Mouse (Mus musculus): Measurements from ENCODE around the gene Caln1. TPM values are rescaled to one million over a fixed set of nuclear protein-coding genes. Genes with fewer than 3 reads are reported as not detected.

Gene Caln1
- total RNA-seq, 1 experiment, result not detected

DNA sequence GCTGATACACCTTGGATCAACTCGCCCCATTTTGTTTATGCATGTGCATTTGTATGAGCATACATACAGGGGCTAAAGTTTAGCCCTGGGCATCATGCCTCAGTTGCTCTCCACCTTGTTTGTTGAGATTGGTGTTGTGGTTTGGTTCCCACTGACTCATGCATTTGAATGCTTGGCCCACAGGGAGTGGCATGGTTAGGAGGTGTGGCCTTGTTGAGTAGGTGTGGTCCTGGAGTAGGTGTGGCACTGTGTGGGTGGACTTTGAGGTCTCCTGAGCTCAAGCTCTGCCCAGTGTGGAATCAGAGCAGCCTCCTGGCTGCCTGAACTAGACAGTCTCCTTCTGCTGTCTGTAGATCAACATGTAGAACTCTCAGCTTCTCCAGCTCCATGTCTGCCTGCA lies 343.0 kb downstream of the Caln1 start:
- Histone ChIP-seq H3K4me3 (ENCODE audit: insufficient read depth in 1 of 2, low read depth in 1 of 2, low read length in 2 of 2, poor library complexity in 1 of 2, severe bottlenecking in 1 of 2) (no peak overlapping the region), H3K4me1 (ENCODE audit: control insufficient read depth in 2 of 2, insufficient read depth in 2 of 2, low read length in 2 of 2, poor library complexity in 1 of 2) (peaks cover 0 to 3% of the 10 kb centered on the region in 2 experiments; a peak in 1 of 4 replicates), H3K36me3 (ENCODE audit: control insufficient read depth, insufficient read depth, low read length, poor library complexity, severe bottlenecking) (no peaks in the 10 kb centered on the region), H3K27ac (ENCODE audit: insufficient read depth, low read depth, low read length, poor library complexity, severe bottlenecking) (no peak overlapping the region), H3K9ac (ENCODE audit: insufficient read depth, low read depth, low read length, poor library complexity, severe bottlenecking) (no peak overlapping the region), H3K9me3 (ENCODE audit: control insufficient read depth, insufficient read depth, low read depth, low read length) (no peaks in the 10 kb centered on the region)
- DNase-seq (ENCODE audit: low read depth, low spot score), result no peak
- TF ChIP-seq MAFK (IDR thresholded peaks at IDR 0.05; ENCODE audit: insufficient read depth, low read depth, low read length), result no peak
- TF ChIP-seq ZC3H11A (IDR thresholded peaks at IDR 0.05; ENCODE audit: borderline replicate concordance, low read depth, low read length), result no peak
- TF ChIP-seq ZNF384 (IDR thresholded peaks at IDR 0.05; ENCODE audit: low read depth, low read length), result no peak
- no peak for TF ChIP-seq HCFC1 (IDR thresholded peaks at IDR 0.05; ENCODE audit: borderline replicate concordance, insufficient read depth, low read length)
- no peak for TF ChIP-seq CHD2 (IDR thresholded peaks at IDR 0.05; ENCODE audit: low read depth, low read length)
- in situ Hi-C loops (cut with MboI; ENCODE audit: low sequenced_read_pairs in 2 of 2, unreplicated experiment in 2 of 2), result no loop called here

DNA sequence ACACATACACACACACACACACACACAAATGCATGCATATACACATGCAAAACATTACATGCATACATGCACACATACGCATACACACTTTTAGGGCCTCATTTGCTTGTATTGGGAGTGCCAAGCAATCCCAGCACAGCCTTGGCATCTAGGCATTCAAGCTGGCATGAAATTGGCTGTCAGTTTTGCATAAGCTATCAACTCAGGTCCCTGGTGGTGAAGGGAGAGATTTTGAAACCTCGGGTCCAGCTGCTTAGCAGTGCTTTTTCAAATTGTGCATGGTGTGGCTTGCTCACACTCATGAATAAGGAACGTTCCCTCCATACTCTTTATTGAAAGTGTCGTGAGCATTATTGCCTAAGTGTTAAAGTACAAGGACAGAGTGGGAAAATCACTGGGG lies 345.9 kb downstream of the Caln1 start:
- no peak overlapping the region for H3K27ac ChIP-seq (ENCODE audit: insufficient read depth, low read depth, low read length, poor library complexity, severe bottlenecking)
- DNase-seq (ENCODE audit: low read depth, low spot score), result no peak
- H3K36me3 ChIP-seq (ENCODE audit: control insufficient read depth, insufficient read depth, low read length, poor library complexity, severe bottlenecking), result no peaks in the 10 kb centered on the region
- H3K9me3 ChIP-seq (ENCODE audit: control insufficient read depth, insufficient read depth, low read depth, low read length), result no peaks in the 10 kb centered on the region
- no peak overlapping the region for H3K9ac ChIP-seq (ENCODE audit: insufficient read depth, low read depth, low read length, poor library complexity, severe bottlenecking)
- TF ChIP-seq CHD2 (IDR thresholded peaks at IDR 0.05; ENCODE audit: low read depth, low read length), result no peak
- TF ChIP-seq HCFC1 (IDR thresholded peaks at IDR 0.05; ENCODE audit: borderline replicate concordance, insufficient read depth, low read length), result no peak
- no peak for TF ChIP-seq ZNF384 (IDR thresholded peaks at IDR 0.05; ENCODE audit: low read depth, low read length)
- no peak for TF ChIP-seq ZC3H11A (IDR thresholded peaks at IDR 0.05; ENCODE audit: borderline replicate concordance, low read depth, low read length)
- TF ChIP-seq MAFK (IDR thresholded peaks at IDR 0.05; ENCODE audit: insufficient read depth, low read depth, low read length), result no peak
- no peak overlapping the region for H3K4me3 ChIP-seq (ENCODE audit: insufficient read depth in 1 of 2, low read depth in 1 of 2, low read length in 2 of 2, poor library complexity in 1 of 2, severe bottlenecking in 1 of 2)
- H3K4me1 ChIP-seq (ENCODE audit: control insufficient read depth in 2 of 2, insufficient read depth in 2 of 2, low read length in 2 of 2, poor library complexity in 1 of 2), result peaks cover 0 to 3% of the 10 kb centered on the region in 2 experiments; a peak in 1 of 4 replicates
- in situ Hi-C loops (cut with MboI; ENCODE audit: low sequenced_read_pairs in 2 of 2, unreplicated experiment in 2 of 2), result no loop called here

DNA sequence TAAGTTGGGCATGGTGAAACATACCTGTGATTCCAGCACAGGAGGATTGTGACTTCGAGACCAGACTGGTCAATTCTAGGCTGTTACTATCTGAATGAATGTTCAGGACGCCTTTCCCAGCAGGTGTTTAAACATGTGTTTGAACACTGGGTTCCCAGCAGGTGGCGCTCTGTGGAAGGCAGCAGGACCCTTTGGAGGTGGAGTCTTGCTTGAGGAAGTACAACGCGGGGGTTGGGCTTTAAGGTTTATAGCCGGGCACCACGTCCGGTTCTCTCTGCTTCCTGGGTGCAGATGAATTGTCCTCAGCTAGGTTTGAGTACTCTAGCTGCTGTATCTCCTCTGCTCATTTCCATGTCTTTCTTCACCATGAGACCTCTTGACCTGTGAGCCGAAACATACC lies 349.1 kb downstream of the Caln1 start:
- in situ Hi-C loops (cut with MboI; ENCODE audit: low sequenced_read_pairs in 2 of 2, unreplicated experiment in 2 of 2), result no loop called here
- Histone ChIP-seq H3K9ac (ENCODE audit: insufficient read depth, low read depth, low read length, poor library complexity, severe bottlenecking) (no peak overlapping the region), H3K4me3 (ENCODE audit: insufficient read depth in 1 of 2, low read depth in 1 of 2, low read length in 2 of 2, poor library complexity in 1 of 2, severe bottlenecking in 1 of 2) (no peak overlapping the region), H3K4me1 (ENCODE audit: control insufficient read depth in 2 of 2, insufficient read depth in 2 of 2, low read length in 2 of 2, poor library complexity in 1 of 2) (no peaks in the 10 kb centered on the region), H3K27ac (ENCODE audit: insufficient read depth, low read depth, low read length, poor library complexity, severe bottlenecking) (no peak overlapping the region), H3K9me3 (ENCODE audit: control insufficient read depth, insufficient read depth, low read depth, low read length) (no peaks in the 10 kb centered on the region), H3K36me3 (ENCODE audit: control insufficient read depth, insufficient read depth, low read length, poor library complexity, severe bottlenecking) (no peaks in the 10 kb centered on the region)
- TF ChIP-seq ZC3H11A (IDR thresholded peaks at IDR 0.05; ENCODE audit: borderline replicate concordance, low read depth, low read length), result no peak
- TF ChIP-seq ZNF384 (IDR thresholded peaks at IDR 0.05; ENCODE audit: low read depth, low read length), result no peak
- no peak for TF ChIP-seq MAFK (IDR thresholded peaks at IDR 0.05; ENCODE audit: insufficient read depth, low read depth, low read length)
- no peak for TF ChIP-seq CHD2 (IDR thresholded peaks at IDR 0.05; ENCODE audit: low read depth, low read length)
- TF ChIP-seq HCFC1 (IDR thresholded peaks at IDR 0.05; ENCODE audit: borderline replicate concordance, insufficient read depth, low read length), result no peak
- peak; percentile 43 for DNase-seq (ENCODE audit: low read depth, low spot score)

DNA sequence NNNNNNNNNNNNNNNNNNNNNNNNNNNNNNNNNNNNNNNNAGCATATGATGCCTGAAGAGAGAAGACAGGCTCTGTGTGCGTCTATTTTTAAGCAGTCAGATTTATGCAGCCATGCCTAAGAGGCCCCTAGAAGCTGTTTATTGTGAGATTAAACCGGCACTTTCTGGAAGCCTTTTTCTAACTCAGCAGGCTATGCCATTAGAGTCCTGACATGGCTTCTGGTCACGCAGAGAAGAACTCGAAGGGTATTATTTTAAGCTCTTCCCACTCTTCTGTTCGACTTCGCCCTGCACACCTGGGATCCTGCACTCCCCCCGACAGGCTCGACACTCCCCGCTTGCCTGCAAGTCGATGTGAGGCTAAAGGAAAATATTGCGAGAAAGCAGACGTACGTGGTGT lies 372.9 kb downstream of the Caln1 start:
- no peaks in the 10 kb centered on the region for H3K9me3 ChIP-seq (ENCODE audit: control insufficient read depth, insufficient read depth, low read depth, low read length)
- no peaks in the 10 kb centered on the region for H3K4me1 ChIP-seq (ENCODE audit: control insufficient read depth in 2 of 2, insufficient read depth in 2 of 2, low read length in 2 of 2, poor library complexity in 1 of 2)
- H3K36me3 ChIP-seq (ENCODE audit: control insufficient read depth, insufficient read depth, low read length, poor library complexity, severe bottlenecking), result no peaks in the 10 kb centered on the region
- no peak for DNase-seq (ENCODE audit: low read depth, low spot score)
- H3K27ac ChIP-seq (ENCODE audit: insufficient read depth, low read depth, low read length, poor library complexity, severe bottlenecking), result no peak overlapping the region
- no peak overlapping the region for H3K9ac ChIP-seq (ENCODE audit: insufficient read depth, low read depth, low read length, poor library complexity, severe bottlenecking)
- in situ Hi-C loops (cut with MboI; ENCODE audit: low sequenced_read_pairs in 2 of 2, unreplicated experiment in 2 of 2), result no loop called here
- no peak overlapping the region for H3K4me3 ChIP-seq (ENCODE audit: insufficient read depth in 1 of 2, low read depth in 1 of 2, low read length in 2 of 2, poor library complexity in 1 of 2, severe bottlenecking in 1 of 2)
- TF ChIP-seq MAFK (IDR thresholded peaks at IDR 0.05; ENCODE audit: insufficient read depth, low read depth, low read length) (no peak), CHD2 (IDR thresholded peaks at IDR 0.05; ENCODE audit: low read depth, low read length) (no peak), ZC3H11A (IDR thresholded peaks at IDR 0.05; ENCODE audit: borderline replicate concordance, low read depth, low read length) (no peak), HCFC1 (IDR thresholded peaks at IDR 0.05; ENCODE audit: borderline replicate concordance, insufficient read depth, low read length) (no peak), ZNF384 (IDR thresholded peaks at IDR 0.05; ENCODE audit: low read depth, low read length) (no peak)

DNA sequence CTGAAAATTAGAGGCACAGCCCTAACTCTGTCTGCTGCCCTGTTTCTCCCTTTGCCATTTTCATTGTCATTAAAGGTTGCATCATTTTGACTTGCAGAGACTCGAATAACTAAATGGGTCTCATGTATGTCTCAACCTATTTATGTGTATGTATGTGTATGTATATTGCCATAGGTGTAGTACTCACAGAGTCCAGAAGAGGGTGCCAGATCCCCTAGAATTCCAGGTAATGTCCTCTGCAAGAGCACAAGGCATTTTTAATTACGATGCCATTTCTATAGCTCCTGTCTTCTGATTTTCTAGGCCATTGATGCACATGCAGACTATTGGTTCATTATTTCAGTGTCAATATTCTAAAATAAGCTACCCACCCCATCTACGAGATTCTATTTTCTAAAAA lies 388.3 kb downstream of the Caln1 start:
- Histone ChIP-seq H3K4me1 (ENCODE audit: control insufficient read depth in 2 of 2, insufficient read depth in 2 of 2, low read length in 2 of 2, poor library complexity in 1 of 2) (no peaks in the 10 kb centered on the region), H3K9ac (ENCODE audit: insufficient read depth, low read depth, low read length, poor library complexity, severe bottlenecking) (no peak overlapping the region), H3K9me3 (ENCODE audit: control insufficient read depth, insufficient read depth, low read depth, low read length) (no peaks in the 10 kb centered on the region), H3K4me3 (ENCODE audit: insufficient read depth in 1 of 2, low read depth in 1 of 2, low read length in 2 of 2, poor library complexity in 1 of 2, severe bottlenecking in 1 of 2) (no peak overlapping the region), H3K27ac (ENCODE audit: insufficient read depth, low read depth, low read length, poor library complexity, severe bottlenecking) (no peak overlapping the region), H3K36me3 (ENCODE audit: control insufficient read depth, insufficient read depth, low read length, poor library complexity, severe bottlenecking) (no peaks in the 10 kb centered on the region)
- peak; percentile 44; the same call in 1 of the 2 replicates for TF ChIP-seq ZC3H11A (IDR thresholded peaks at IDR 0.05; ENCODE audit: borderline replicate concordance, low read depth, low read length)
- TF ChIP-seq CHD2 (IDR thresholded peaks at IDR 0.05; ENCODE audit: low read depth, low read length), result no peak
- in situ Hi-C loops (cut with MboI; ENCODE audit: low sequenced_read_pairs in 2 of 2, unreplicated experiment in 2 of 2), result no loop called here
- peak; percentile 48 for DNase-seq (ENCODE audit: low read depth, low spot score)
